Mouse (Mus musculus) mature B cell (primary cell): ENCODE data around the gene Tulp4.
"Not testable (repeated sequence)": the region's sequence is repeated elsewhere in the genome, so short reads cannot be mapped to it uniquely, and the experiment has no call there.

ENCODE experiments used
- in situ Hi-C: fragments of 300-500 bp; cut with MboI; formaldehyde crosslinking; loops from 2 replicates; pipeline ENCODE4 v1.14.3; 2019

Gene Tulp4

DNA sequence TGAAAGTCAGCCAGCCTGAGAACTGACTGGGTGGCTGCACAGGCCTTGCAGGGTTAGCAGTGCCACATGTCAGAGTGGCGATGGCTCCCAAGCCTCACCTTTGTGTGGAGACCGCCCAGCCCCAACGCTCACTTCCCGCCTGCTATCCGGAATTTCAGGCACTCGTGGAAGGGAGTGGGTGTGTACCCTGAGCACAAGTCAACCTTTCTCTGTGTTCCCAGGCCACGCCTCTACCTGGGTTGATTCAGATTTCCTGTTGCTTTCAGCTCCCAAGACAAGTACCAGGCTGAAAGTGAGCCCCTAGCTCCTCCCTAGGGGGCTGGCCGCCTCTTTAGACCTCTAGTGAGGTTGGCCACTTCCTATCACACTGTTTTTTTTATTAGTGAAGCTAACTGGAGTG is 173.0 kb downstream of the Tulp4 start:
- in situ Hi-C loops: not testable (repeated sequence)

DNA sequence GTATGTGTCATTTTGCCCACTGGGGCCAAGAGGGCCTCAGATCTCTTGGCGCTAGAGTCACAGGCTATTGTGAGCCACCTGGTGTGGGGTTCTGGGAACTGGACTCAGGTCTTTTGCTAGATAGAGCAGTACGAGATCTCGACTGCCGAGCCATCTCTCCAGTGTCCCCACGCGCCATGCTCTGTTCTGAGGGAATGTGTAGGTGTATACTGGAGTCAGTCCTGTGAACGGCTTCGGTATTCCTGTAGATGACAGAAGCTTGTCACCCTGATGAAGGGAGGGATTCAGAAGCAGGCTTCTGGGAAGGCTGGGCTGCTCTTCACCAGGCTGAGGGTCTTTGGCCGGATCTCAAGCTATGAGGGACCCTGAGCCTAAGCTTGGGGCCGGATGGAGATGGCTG is 173.5 kb downstream of the Tulp4 start:
- in situ Hi-C loops: not testable (repeated sequence)

DNA sequence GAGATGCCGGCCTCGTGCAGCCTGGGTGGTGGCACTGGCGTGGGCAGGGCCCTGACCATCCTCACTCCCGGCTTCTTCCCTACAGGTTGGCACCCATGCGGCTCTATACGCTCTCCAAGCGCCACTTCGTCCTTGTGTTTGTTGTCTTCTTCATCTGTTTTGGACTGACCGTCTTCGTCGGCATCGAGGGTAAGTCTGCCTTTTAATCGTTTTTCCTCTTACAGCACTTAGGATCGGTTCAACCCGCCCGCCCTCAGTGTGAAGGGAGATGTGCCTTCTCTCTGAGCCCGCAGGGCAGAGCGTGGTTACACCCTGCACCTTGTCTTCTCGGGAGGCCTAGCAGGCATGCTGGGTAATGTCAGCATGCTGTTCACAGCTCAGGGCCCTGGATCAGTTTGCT is 174.3 kb downstream of the Tulp4 start:
- in situ Hi-C loops: not testable (repeated sequence)

DNA sequence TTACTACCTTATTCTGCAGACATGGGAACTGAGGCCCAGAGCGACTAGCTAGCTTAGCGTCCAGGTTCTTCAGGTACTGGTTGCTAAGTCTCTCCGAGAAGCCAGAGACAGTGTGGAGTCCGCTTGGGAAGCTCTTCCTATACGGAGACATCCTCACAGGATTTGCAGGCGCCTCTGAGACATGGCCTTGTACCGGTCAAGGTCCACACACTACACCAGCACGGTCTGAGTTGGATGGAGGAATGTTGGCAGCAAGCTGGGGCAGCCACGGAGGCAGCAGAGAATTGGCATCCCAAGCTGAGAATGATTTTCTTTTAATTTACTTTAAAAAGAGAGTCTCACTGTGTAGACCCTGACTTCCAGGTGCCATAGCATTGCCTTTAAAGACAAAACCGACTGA is 176.9 kb downstream of the Tulp4 start:
- in situ Hi-C loops: not testable (repeated sequence)

DNA sequence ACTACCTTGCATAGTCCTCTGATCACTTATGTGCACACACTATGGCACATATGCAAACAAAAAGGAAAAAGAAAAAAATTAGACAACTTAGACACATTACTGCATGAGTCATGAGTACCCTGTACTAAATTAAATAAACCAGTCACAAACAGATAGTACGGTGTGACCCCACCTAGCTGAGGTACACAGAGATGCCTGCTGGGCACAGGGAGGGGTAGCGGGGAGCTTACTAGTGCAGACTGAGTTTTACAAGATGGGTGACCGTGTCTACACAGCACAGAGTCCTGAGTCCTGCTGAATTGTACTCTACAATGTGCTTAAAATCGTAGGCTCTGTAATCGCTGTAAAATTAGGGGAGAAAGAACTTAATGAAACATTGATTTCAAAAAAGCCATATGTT is 179.9 kb downstream of the Tulp4 start:
- in situ Hi-C loops: not testable (repeated sequence)

DNA sequence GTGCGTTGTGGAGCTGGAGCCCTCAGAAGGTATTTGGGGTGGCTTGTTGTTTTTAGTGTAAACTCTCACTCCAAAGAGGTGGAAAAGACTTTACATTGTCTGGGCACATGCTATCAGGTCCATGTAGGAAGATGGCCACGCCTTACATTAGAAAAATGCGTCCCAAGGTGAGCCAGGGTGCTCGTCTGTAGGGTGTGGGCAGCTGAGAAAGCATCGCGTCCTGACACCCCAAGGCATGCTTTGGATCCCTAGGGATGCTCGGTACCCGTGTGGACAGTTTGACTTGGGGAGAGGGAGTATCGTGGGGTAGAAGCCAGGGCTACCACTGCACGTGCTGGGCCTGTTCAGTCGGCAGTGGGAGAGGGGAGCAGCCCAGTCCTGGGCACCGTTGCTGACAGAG is 182.8 kb downstream of the Tulp4 start:
- in situ Hi-C loops: not testable (repeated sequence)

DNA sequence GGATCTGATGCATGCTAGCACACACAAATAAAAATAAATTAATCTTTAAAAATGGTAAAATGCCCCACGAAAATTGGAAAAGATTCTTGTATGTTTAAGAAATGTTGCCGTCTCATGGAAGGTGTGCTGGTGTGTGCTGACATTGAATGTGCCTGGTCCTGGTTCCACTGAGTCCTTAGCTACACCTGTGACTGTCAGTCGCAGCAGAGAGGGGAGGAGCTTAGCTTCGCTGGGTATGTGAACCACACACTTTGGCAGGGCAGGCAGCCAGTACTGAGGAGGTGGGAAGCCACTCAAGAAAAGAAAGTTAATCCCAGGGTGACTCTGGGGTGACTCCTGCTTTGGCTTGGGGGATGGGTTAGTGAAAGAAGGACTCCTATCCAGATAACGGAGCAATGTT is 187.6 kb downstream of the Tulp4 start:
- in situ Hi-C loops: not testable (repeated sequence)

DNA sequence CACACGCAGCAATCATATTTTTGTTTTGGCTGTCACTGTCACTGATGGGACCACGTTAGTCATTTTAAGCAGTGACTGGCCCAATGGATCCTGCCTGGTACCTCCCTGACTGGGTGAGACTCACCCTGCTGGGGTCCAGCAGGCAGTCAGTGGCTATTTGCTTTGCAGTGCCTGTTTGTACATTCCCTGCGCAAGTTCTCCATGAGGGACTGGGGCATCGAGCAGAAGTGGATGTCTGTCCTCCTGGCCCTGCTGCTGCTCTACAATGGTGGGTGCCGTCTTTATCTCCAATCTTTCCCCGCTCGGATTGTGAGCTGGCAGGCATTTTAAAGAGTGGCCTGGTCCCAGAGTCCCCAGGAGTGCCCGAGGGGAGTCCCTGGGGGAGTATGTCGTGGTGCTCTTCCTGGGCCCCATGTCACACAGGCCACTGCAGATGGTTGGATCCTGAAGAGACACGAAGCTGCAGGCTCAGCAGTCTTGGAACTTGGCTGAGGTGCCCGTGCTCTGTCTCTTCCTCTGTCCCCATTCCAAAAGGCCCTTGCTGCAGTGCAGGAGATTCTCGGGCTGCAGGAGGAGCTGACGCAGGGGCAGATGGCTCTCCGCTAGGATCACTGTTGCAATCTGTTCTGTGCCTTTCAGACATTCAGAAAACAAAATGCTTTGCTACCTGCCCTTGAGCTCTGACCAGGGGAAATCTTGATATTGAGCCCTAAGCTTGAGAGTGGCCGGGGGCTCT is 191.0 kb downstream of the Tulp4 start:
- in situ Hi-C loops: not testable (repeated sequence)

DNA sequence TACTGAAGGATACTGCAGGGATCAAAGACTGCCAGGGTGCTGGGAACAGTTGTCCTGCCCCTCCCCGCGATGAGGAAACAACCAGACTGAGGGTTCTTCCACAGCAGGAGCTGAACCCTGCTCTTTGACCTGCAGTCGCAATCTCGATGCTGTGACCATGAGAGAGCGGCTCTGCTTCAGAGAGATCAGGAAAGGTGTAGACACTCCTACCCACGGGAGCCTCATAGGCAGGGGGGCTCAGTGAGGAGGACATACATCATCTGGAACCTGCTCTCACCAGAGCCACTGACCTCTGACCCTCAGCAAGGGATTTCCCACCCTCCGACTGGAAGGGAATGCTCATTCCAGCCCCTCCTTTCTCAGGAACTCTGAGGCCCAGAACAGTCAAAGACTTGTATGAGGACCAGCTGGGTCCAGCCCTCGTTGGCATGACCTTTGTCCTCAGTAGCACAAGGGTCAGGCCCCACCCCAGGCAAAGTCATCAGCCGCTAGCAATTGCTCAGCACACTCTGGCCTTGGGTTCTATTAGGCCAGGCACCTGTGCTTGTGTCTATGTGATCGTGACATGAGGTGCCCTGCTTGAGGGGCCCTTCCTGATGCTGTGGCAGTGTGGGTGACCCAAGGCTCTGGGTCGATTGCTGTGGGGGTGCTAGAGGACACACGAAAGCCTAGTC is 194.1 kb downstream of the Tulp4 start:
- in situ Hi-C loops: not testable (repeated sequence)
